Mouse (Mus musculus): ENCODE measurements at regions not wholly inside any gene's neighbourhood (a gene's known extent, or its start where the extent isn't known, plus 50 kb on each side); places are given as distances from the start of the nearest gene placed in this dataset.
"Not testable (repeated sequence)": the region's sequence is repeated elsewhere in the genome, so short reads cannot be mapped to it uniquely, and the experiment has no call there.

DNA sequence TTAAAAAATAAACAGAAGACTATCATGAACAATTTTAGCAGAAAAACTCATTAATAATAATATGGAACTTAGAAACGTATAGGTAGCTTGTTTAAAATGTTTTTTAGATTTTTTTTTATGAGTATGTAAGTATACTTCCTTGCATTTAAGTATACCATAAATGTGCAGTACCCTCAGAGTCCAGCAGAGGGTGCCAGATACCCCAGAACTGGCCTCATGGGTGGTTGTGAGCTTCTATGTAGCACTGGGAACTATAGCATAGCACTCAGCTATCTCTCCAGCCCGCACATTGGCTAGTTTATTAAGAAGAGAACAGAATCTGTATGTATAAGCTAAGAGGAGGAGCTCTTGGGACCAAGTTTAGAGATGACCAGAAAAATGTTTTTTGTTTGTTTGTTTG is 306.7 kb upstream of the Pdzrn3 start:
- no peak for ATAC-seq (ENCODE audit: insufficient number of reproducible peaks, low FRiP score, low TSS enrichment, low read depth)

DNA sequence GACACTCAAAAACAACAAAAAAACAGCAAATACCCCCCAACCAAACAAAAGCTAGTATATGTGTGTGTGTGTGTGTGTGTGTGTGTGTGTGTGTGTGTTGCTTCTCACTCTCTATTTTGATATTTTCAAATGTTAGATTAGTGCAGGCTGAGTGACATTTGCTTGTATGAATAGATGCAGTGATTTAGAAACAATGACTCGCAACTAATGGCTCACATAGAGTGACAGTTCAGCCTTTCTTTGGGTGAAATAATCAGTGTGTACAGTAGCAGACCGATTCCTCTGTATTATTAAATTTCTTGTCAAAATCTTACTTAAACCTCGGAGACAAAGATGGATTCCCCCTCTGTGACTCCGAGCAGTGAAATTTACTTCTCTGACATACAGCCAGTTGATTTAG is 297.1 kb upstream of the Pdzrn3 start:
- Histone ChIP-seq H3K27me3 (no peaks in the 10 kb centered on the region), H3K4me1 (no peaks in the 10 kb centered on the region), H3K36me3 (no peaks in the 10 kb centered on the region), H3K9me3 (replicated peaks) (no peaks in the 10 kb centered on the region), H3K9ac (no peak overlapping the region), H3K27ac (replicated peaks) (no peak overlapping the region), H3K4me3 (replicated peaks) (no peak overlapping the region), H3K4me2 (replicated peaks) (no peak overlapping the region)
- 78% methylated on average over 4 of the region's 4 CpGs for WGBS
- no peak for ATAC-seq (ENCODE audit: insufficient number of reproducible peaks, low FRiP score, low TSS enrichment, low read depth)

More for the DNA sequence above, 306.7 kb upstream of the Pdzrn3 start:
- no peak overlapping the region for H3K27ac ChIP-seq (replicated peaks)
- H3K36me3 ChIP-seq = no peaks in the 10 kb centered on the region
- 65% methylated on average over 2 of the region's 2 CpGs for WGBS
- no peaks in the 10 kb centered on the region for H3K9me3 ChIP-seq (replicated peaks)
- no peaks in the 10 kb centered on the region for H3K27me3 ChIP-seq
- no peak overlapping the region for H3K4me3 ChIP-seq (replicated peaks)
- H3K4me1 ChIP-seq = no peaks in the 10 kb centered on the region
- H3K4me2 ChIP-seq (replicated peaks) = no peak overlapping the region
- no peak overlapping the region for H3K9ac ChIP-seq

DNA sequence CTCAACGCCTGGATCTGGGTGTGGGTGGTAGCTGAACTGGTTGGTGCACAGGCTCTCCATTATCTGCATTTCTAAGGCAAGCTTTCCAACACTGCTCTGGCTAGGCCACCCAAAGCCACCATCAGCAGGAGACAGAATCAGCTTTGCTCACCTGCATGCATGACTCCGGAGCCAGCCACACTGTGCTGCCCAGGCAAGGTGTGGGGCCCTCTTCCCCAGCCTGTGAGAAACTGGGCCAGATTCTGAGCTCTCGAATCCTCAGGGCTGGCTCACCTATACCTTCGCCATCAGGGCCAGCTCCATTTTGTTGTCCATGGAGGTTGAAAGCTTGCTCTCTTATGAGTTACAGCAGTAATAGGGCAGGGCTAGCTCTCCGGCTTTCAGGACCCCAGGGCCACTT is 293.1 kb upstream of the Pdzrn3 start:
- H3K27ac ChIP-seq (replicated peaks) = no peak overlapping the region
- no peak overlapping the region for H3K4me3 ChIP-seq (replicated peaks)
- no peaks in the 10 kb centered on the region for H3K4me1 ChIP-seq
- no peaks in the 10 kb centered on the region for H3K27me3 ChIP-seq
- no peaks in the 10 kb centered on the region for H3K36me3 ChIP-seq
- no peak; the same call in 1 of the 2 replicates for ATAC-seq (ENCODE audit: insufficient number of reproducible peaks, low FRiP score, low TSS enrichment, low read depth)
- 55% methylated on average over 5 of the region's 5 CpGs for WGBS
- H3K9ac ChIP-seq = no peak overlapping the region
- H3K4me2 ChIP-seq (replicated peaks) = no peak overlapping the region
- H3K9me3 ChIP-seq (replicated peaks) = no peaks in the 10 kb centered on the region

DNA sequence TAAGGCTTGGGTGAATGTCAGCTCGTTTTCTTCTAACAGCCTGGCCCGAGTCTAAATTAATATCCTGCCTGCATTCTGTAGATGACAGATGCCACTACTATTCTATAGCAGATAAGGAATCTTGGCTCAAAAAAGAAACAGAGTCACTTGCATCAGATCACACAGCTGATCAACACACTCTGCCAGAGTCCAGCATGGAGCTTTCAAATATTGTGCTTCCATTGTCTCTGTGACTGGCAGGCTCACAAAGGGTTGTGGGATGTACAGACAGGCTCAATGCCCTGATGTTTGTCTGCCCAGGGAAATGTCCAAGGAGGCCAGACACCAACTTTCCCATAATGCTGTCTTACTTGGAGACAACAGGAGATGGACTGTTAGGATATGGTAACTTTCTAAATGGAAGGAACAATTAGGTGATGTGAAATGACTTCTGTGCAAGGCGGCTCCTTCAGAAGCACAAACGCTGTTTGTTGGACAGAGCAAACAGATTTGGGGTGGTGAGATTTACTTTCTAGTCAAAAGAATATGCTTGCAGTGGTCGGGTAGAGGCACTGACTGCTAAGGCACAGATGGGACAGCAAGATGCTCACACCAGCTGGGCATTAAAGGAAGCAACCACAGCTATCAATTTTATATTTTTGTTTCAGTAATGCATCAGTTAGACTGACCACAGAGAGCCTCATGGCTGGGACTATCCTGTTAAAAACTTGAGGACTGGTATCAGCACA is 291.6 kb upstream of the Pdzrn3 start:
- 67% methylated on average over 5 of the region's 5 CpGs for WGBS

DNA sequence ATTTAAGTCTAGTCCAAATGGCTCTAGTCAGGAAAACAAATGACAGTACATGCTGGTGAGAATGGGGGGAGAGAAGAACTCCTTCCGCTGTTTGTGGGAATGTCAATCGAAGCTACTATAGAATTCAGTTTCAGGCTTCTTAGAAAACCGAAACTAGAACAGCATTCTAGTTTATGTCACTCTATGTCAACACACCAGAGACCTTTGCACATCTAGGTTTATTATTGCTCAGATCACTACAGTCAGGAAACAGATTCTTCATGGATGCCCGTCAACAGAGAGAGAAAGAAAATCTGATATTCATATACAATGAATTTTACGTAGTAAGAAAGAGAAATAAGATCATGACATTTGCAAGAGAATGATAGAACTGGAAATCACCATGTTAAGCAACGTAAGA is 276.7 kb upstream of the Pdzrn3 start:
- no peaks in the 10 kb centered on the region for H3K36me3 ChIP-seq
- no peak overlapping the region for H3K27ac ChIP-seq (replicated peaks)
- H3K4me1 ChIP-seq = no peaks in the 10 kb centered on the region
- no peak for ATAC-seq (ENCODE audit: insufficient number of reproducible peaks, low FRiP score, low TSS enrichment, low read depth)
- WGBS = 81% methylated on average over 6 of the region's 6 CpGs
- H3K9ac ChIP-seq = no peak overlapping the region
- no peaks in the 10 kb centered on the region for H3K27me3 ChIP-seq
- H3K4me3 ChIP-seq (replicated peaks) = no peak overlapping the region
- no peaks in the 10 kb centered on the region for H3K9me3 ChIP-seq (replicated peaks)
- no peak overlapping the region for H3K4me2 ChIP-seq (replicated peaks)

More for the DNA sequence above, 291.6 kb upstream of the Pdzrn3 start:
- no peak for ATAC-seq (ENCODE audit: insufficient number of reproducible peaks, low FRiP score, low TSS enrichment, low read depth)
- Histone ChIP-seq H3K9me3 (replicated peaks) (no peaks in the 10 kb centered on the region), H3K4me1 (no peaks in the 10 kb centered on the region), H3K4me2 (replicated peaks) (no peak overlapping the region), H3K36me3 (no peaks in the 10 kb centered on the region), H3K27me3 (no peaks in the 10 kb centered on the region), H3K4me3 (replicated peaks) (no peak overlapping the region), H3K27ac (replicated peaks) (no peak overlapping the region), H3K9ac (no peak overlapping the region)

DNA sequence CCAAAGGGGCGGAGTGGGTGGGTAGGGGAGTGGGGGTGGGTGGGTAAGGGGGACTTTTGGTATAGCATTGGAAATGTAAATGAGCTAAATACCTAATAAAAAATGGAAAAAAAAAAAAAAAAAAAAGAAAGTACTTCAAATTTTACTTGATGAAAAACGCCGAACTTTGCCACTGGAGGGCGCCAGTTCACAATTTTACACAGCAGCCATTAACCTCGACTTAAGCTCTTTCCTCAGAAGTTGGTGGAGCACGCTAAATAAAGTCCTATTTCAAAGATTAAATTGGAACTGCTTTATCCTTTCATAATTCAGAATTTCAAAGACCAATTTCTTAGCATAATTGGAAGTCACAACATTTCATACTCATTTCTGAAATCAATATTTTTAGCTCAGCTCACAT is 272.7 kb upstream of the Pdzrn3 start:
- H3K4me3 ChIP-seq (replicated peaks); H3K27ac ChIP-seq (replicated peaks); H3K27me3 ChIP-seq; H3K36me3 ChIP-seq; ATAC-seq (ENCODE audit: insufficient number of reproducible peaks, low FRiP score, low TSS enrichment, low read depth); H3K9me3 ChIP-seq (replicated peaks); H3K4me1 ChIP-seq; H3K9ac ChIP-seq; H3K4me2 ChIP-seq (replicated peaks): not testable (repeated sequence)
- WGBS = 10% methylated on average over 5 of the region's 6 CpGs

DNA sequence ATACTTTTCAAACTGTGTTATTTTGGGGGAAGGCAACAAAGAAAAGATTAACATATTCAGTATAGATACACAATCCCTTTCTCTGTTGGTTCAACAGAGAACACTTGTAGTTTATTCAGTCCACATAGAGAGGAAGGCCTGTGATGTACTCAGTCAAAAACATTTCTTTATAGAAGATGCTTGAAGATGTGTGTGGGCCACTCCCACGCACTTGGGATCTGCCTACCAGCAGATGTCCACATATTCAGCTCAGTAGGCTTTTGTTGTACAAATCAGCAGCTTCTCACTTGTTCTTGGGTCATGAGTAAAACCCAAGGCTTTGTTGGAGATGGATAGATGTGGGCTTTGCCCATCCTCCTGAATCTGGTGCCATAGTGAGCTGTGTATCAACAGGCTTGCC is 239.6 kb upstream of the Pdzrn3 start:
- Histone ChIP-seq H3K36me3 (no peaks in the 10 kb centered on the region), H3K4me3 (replicated peaks) (no peak overlapping the region), H3K9me3 (replicated peaks) (no peaks in the 10 kb centered on the region), H3K4me2 (replicated peaks) (no peak overlapping the region), H3K27me3 (no peaks in the 10 kb centered on the region), H3K27ac (replicated peaks) (no peak overlapping the region), H3K9ac (no peak overlapping the region), H3K4me1 (no peaks in the 10 kb centered on the region)
- WGBS = 62% methylated on average over 1 of the region's 1 CpGs
- no peak for ATAC-seq (ENCODE audit: insufficient number of reproducible peaks, low FRiP score, low TSS enrichment, low read depth)

DNA sequence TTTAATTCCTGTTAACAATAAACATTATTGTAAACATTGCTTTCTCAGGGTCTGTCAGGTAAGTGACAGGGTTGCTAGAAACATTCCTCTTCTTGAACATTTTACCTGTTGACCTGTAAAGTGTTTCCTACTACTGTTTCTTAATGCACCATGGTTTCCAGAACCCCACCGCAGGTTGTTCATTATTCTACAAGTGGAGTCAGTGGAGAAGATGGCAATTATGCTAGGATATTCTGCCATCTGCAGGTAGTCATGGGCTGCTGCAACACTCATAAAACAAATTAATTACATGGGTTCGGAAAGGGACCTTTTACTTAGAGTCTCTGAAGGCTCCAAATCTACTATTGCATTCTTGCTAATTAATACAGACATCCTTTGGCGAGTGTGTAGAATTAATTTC is 239.1 kb upstream of the Pdzrn3 start:
- 32% methylated on average over 3 of the region's 3 CpGs for WGBS
- Histone ChIP-seq H3K4me2 (replicated peaks) (no peak overlapping the region), H3K9ac (no peak overlapping the region), H3K36me3 (no peaks in the 10 kb centered on the region), H3K27me3 (no peaks in the 10 kb centered on the region), H3K9me3 (replicated peaks) (no peaks in the 10 kb centered on the region), H3K27ac (replicated peaks) (no peak overlapping the region), H3K4me3 (replicated peaks) (no peak overlapping the region), H3K4me1 (no peaks in the 10 kb centered on the region)
- no peak for ATAC-seq (ENCODE audit: insufficient number of reproducible peaks, low FRiP score, low TSS enrichment, low read depth)

DNA sequence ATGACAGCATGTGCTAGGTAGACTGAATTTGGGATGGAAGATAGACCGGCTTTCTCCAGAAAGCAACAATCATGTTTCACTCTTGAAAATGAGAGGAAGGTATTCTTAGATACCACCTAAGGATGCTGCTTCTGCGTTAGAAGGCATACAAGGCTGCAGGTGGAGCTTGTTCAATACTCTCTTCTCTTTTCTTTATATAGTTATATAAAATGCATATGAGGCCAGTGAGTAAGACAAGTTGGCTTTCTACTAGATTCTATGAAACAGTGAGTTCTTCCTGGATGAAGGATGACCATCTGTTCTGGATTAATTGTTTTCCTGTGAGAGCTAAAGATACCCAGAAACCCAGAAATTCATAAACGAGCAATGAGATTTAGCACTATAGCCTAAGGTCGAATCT is 231.3 kb upstream of the Pdzrn3 start:
- no peaks in the 10 kb centered on the region for H3K27me3 ChIP-seq
- no peaks in the 10 kb centered on the region for H3K36me3 ChIP-seq
- 76% methylated on average over 4 of the region's 4 CpGs for WGBS
- no peak overlapping the region for H3K9ac ChIP-seq
- H3K4me1 ChIP-seq = no peaks in the 10 kb centered on the region
- H3K9me3 ChIP-seq (replicated peaks) = no peaks in the 10 kb centered on the region
- no peak overlapping the region for H3K4me2 ChIP-seq (replicated peaks)
- no peak overlapping the region for H3K4me3 ChIP-seq (replicated peaks)
- no peak for ATAC-seq (ENCODE audit: insufficient number of reproducible peaks, low FRiP score, low TSS enrichment, low read depth)
- H3K27ac ChIP-seq (replicated peaks) = no peak overlapping the region

DNA sequence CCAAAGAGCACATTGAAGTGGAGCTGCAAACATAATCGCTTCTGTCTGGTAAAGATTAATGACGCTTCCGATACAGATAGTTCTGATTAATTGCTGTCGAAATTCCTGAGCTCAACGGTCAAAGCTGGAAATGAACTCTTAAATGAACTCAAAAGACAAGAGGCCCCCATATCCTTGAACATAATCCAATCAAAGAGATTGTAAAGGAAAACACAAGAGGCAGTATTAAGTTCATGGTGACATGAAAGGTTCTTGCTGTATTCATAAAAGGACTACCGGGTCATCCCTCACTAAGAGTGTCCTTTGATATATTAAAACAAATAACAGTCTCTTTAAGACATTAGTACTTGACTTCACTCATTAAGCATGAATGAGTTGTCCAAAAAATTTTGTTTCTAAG is 225.4 kb upstream of the Pdzrn3 start:
- no peak overlapping the region for H3K4me3 ChIP-seq (replicated peaks)
- ATAC-seq (ENCODE audit: insufficient number of reproducible peaks, low FRiP score, low TSS enrichment, low read depth) = no peak

DNA sequence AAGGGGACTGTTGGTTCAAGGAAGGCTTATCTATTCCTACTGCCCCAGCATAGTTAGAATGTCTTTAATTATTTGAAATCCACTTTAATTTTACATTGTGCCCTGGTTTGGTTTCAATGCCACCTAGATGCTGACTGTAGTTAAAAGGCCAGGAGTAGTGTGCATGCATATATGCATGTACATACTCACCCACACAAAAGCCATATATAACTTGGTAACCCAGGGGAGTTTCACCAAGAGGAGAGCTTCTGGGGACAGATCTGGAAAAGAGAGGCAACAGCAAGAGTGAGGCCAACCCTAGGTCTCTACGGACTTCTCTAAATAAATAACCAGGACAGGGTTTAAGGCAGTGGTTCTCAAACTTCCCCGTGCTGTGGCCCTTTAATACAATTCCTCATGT is 219.3 kb upstream of the Pdzrn3 start:
- no peaks in the 10 kb centered on the region for H3K9me3 ChIP-seq (replicated peaks)
- no peak overlapping the region for H3K4me3 ChIP-seq (replicated peaks)
- H3K27ac ChIP-seq (replicated peaks) = no peak overlapping the region
- WGBS = 80% methylated on average over 2 of the region's 2 CpGs
- H3K27me3 ChIP-seq = no peaks in the 10 kb centered on the region
- no peak overlapping the region for H3K9ac ChIP-seq
- H3K36me3 ChIP-seq = no peaks in the 10 kb centered on the region
- ATAC-seq (ENCODE audit: insufficient number of reproducible peaks, low FRiP score, low TSS enrichment, low read depth) = no peak
- no peaks in the 10 kb centered on the region for H3K4me1 ChIP-seq
- no peak overlapping the region for H3K4me2 ChIP-seq (replicated peaks)

More for the DNA sequence above, 225.4 kb upstream of the Pdzrn3 start:
- Histone ChIP-seq H3K27ac (replicated peaks) (no peak overlapping the region), H3K4me2 (replicated peaks) (no peak overlapping the region), H3K36me3 (no peaks in the 10 kb centered on the region), H3K4me1 (no peaks in the 10 kb centered on the region), H3K9ac (no peak overlapping the region), H3K27me3 (no peaks in the 10 kb centered on the region), H3K9me3 (replicated peaks) (no peaks in the 10 kb centered on the region)
- 53% methylated on average over 6 of the region's 6 CpGs for WGBS
